Mouse (Mus musculus) olfactory bulb, adult 2 months (tissue): Measurements from ENCODE around the gene Trim28. TPM values are rescaled to one million over a fixed set of nuclear protein-coding genes. Genes with fewer than 3 reads are reported as not detected.
"Not testable (repeated sequence)": the region's sequence is repeated elsewhere in the genome, so short reads cannot be mapped to it uniquely, and the experiment has no call there.

Experiments used
- H3K27ac ChIP-seq: fragments of 200-500 bp; 2 replicates; pipeline ENCODE4 v1.5.1; 2012; ENCODE audit warnings: low read depth, low read length; ENCODE audit not compliant: insufficient read depth
- H3K4me1 ChIP-seq: fragments of 200-500 bp; 2 replicates; pipeline ENCODE4 v1.6.1; 2012; ENCODE audit warnings: low read length; ENCODE audit not compliant: control insufficient read depth, insufficient read depth
- H3K4me3 ChIP-seq: fragments of 200-500 bp; 2 replicates; pipeline ENCODE4 v1.5.1; 2012; ENCODE audit warnings: mild to moderate bottlenecking, low read depth, low read length, moderate library complexity; ENCODE audit not compliant: insufficient read depth
- CTCF ChIP-seq: fragments of 200-500 bp; IDR thresholded peaks from 2 replicates; pipeline ENCODE4 v1.5.1; 2012; ENCODE audit warnings: low read depth, mild to moderate bottlenecking, low read length, moderate library complexity; ENCODE audit not compliant: insufficient read depth
- POLR2A ChIP-seq: fragments of 200-500 bp; IDR thresholded peaks from 2 replicates; pipeline ENCODE4 v1.6.1; 2012; ENCODE audit warnings: mild to moderate bottlenecking, low read depth, low read length, moderate library complexity; ENCODE audit not compliant: insufficient read depth
- WGBS: fragments of 180-500 bp; shearing (Covaris S2); methylation state at CpG from one replicate; pipeline ENCODE4 v1.1.7; 2018; 5-methylcytosine and 5-hydroxymethylcytosine counted together
- polyA plus RNA-seq: library from polyadenylated mRNA; stranded (reverse); fragments of >200 nt; gene quantifications from 2 replicates; pipeline ENCODE4 v1.2.4, GENCODE M21; 2012; ENCODE audit warnings: low replicate concordance; ENCODE audit not compliant: missing spikeins, insufficient read depth, insufficient read length

Trim28 gene
- polyA plus RNA-seq, 1 experiment = not detected

- TF ChIP-seq CTCF (no peak), POLR2A (no peak)
- WGBS = 88% methylated on average over 9 of the region's 9 CpGs
- no peak overlapping the region for H3K4me3 ChIP-seq
- H3K4me1 ChIP-seq = no peaks in the 10 kb centered on the region
- H3K27ac ChIP-seq = no peak overlapping the region
Measured at GRCm38 (mm10) chr7:13059536-13059935, 60.6 kb downstream of the Trim28 start.

- WGBS = 52% methylated on average over 2 of the region's 2 CpGs
- not testable (repeated sequence) for H3K4me3 ChIP-seq, H3K27ac ChIP-seq, H3K4me1 ChIP-seq
Measured at GRCm38 (mm10) chr7:13063399-13063798, 64.5 kb downstream of the Trim28 start.

GRCm38 (mm10) chr7:13072293-13072692 lies 73.4 kb downstream of the Trim28 start:
- WGBS = 61% methylated on average over 5 of the region's 5 CpGs
- Histone ChIP-seq H3K4me1 (no peaks in the 10 kb centered on the region), H3K4me3 (no peak overlapping the region), H3K27ac (no peak overlapping the region)
- no peak for TF ChIP-seq POLR2A
- TF ChIP-seq CTCF = no peak

Other genes starting within 250 kb of the Trim28 start
- gene Zscan18, start 195.5 kb upstream of the Trim28 start, polyA plus RNA-seq = not detected in 2 replicates
- gene Zfp329, start 180.3 kb upstream of the Trim28 start, polyA plus RNA-seq = not detected in 2 replicates
- gene Zfp110, start 164.4 kb upstream of the Trim28 start, polyA plus RNA-seq = not detected in 2 replicates
- not detected in 2 replicates for gene Zfp128, start 117.9 kb upstream of the Trim28 start, polyA plus RNA-seq
- gene Zscan22, start 101.3 kb upstream of the Trim28 start, polyA plus RNA-seq = not detected in 2 replicates
- 651 TPM in 1 of 2 replicates, not detected in the other for gene Rps5, start 76.8 kb upstream of the Trim28 start, polyA plus RNA-seq
- gene Rnf225, start 71.7 kb upstream of the Trim28 start, polyA plus RNA-seq = not detected in 2 replicates
- gene Zfp324, start 33.3 kb upstream of the Trim28 start, polyA plus RNA-seq = not detected in 2 replicates
- gene Zfp446, start 21.3 kb upstream of the Trim28 start, polyA plus RNA-seq = not detected in 2 replicates
- gene Slc27a5, start 922 bp upstream of the Trim28 start, polyA plus RNA-seq = not detected in 2 replicates
- gene Zbtb45, start 10.9 kb downstream of the Trim28 start, polyA plus RNA-seq = not detected in 2 replicates
- not detected in 2 replicates for gene Chmp2a, start 35.7 kb downstream of the Trim28 start, polyA plus RNA-seq
- 648 TPM in 1 of 2 replicates, not detected in the other for gene Ube2m, start 39.2 kb downstream of the Trim28 start, polyA plus RNA-seq
- gene Mzf1, start 55.6 kb downstream of the Trim28 start, polyA plus RNA-seq = not detected in 2 replicates
- not detected in 2 replicates for gene Vmn1r85, start 96.1 kb downstream of the Trim28 start, polyA plus RNA-seq
- not detected in 2 replicates for gene Vmn1r86, start 120.8 kb downstream of the Trim28 start, polyA plus RNA-seq
- gene Vmn1r87, start 141.0 kb downstream of the Trim28 start, polyA plus RNA-seq = not detected in 2 replicates
- gene Vmn1r88, start 160.5 kb downstream of the Trim28 start, polyA plus RNA-seq = not detected in 2 replicates
- not detected in 2 replicates for gene Vmn1r89, start 213.9 kb downstream of the Trim28 start, polyA plus RNA-seq